Mouse (Mus musculus) CH12.LX (cell line): Measurements from ENCODE around the gene Wdr90. TPM values are rescaled to one million over a fixed set of nuclear protein-coding genes. Genes with fewer than 3 reads are reported as not detected.
A peak's percentile ranks its signal among the peaks of the same experiment; 100 is the strongest.

ENCODE experiments used
- DNase-seq: peaks from one replicate; pipeline ENCODE4 v3.0.0-alpha.2; 2013; ENCODE audit errors: extremely low read depth
- H3K27ac ChIP-seq: 2 replicates; pipeline ENCODE4 v1.5.1; 2012; ENCODE audit warnings: low read depth, mild to moderate bottlenecking, control low read depth, moderate library complexity; ENCODE audit not compliant: insufficient read depth
- H3K27me3 ChIP-seq: replicated peaks from 2 replicates; pipeline ENCODE3; 2012; ENCODE audit warnings: inconsistent platforms
- H3K36me3 ChIP-seq, 2 experiments: replicated peaks in 1 of 2; 2 replicates each; pipeline versions ENCODE3 to v1.6.1; 2012; ENCODE audit warnings: inconsistent platforms in 1 of 2, low read length in 1 of 2, mild to moderate bottlenecking in 1 of 2, mixed read lengths in 1 of 2, moderate library complexity in 1 of 2; ENCODE audit not compliant: control insufficient read depth in 1 of 2, insufficient read depth in 1 of 2
- H3K4me1 ChIP-seq, 2 experiments: 2 replicates each; pipeline ENCODE4 v1.6.1; 2012; ENCODE audit warnings: inconsistent platforms in 1 of 2, moderate library complexity in 1 of 2; ENCODE audit not compliant: insufficient read depth in 2 of 2, control insufficient read depth in 1 of 2
- H3K4me2 ChIP-seq: 2 replicates; pipeline ENCODE4 v1.6.1; 2012; ENCODE audit warnings: low read depth, mild to moderate bottlenecking, control low read depth; ENCODE audit not compliant: poor library complexity, insufficient read depth, severe bottlenecking
- H3K4me3 ChIP-seq, 3 experiments: fragments of 150-350 bp in 1 of 3; sonication (generic) in 1 of 3; replicated peaks in 1 of 3; 2 replicates each; pipeline versions ENCODE3 to v1.5.1; 2011 to 2012; ENCODE audit warnings: low read depth in 2 of 3, low read length in 2 of 3, mild to moderate bottlenecking in 2 of 3, moderate library complexity in 2 of 3, control low read depth in 1 of 3, improper control_type of control experiment in 1 of 3, inconsistent platforms in 1 of 3, mixed read lengths in 1 of 3; ENCODE audit not compliant: poor library complexity in 1 of 3
- H3K79me2 ChIP-seq: replicated peaks from 2 replicates; pipeline ENCODE4 v1.6.1; 2012; ENCODE audit warnings: mild to moderate bottlenecking, moderate library complexity; ENCODE audit not compliant: control insufficient read depth, poor library complexity, insufficient read depth, severe bottlenecking; ENCODE audit errors: extremely low read depth
- H3K9ac ChIP-seq: 2 replicates; pipeline ENCODE4 v1.6.1; 2012; ENCODE audit warnings: low read depth, mild to moderate bottlenecking, control low read depth, moderate library complexity; ENCODE audit not compliant: insufficient read depth
- H3K9me3 ChIP-seq: replicated peaks from 2 replicates; pipeline ENCODE3; 2012; ENCODE audit warnings: low read length, inconsistent platforms, mixed read lengths
- BHLHE40 ChIP-seq: IDR thresholded peaks from 2 replicates; pipeline ENCODE4 v1.6.1; 2011; ENCODE audit warnings: mild to moderate bottlenecking, low read depth, low read length, improper control_type of control experiment
- CHD2 ChIP-seq: IDR thresholded peaks from 2 replicates; pipeline ENCODE4 v1.6.1; 2011; ENCODE audit warnings: low read length, improper control_type of control experiment
- CTCF ChIP-seq, 2 experiments: IDR thresholded peaks in 1 of 2; conservative IDR thresholded peaks in 1 of 2; 2 replicates each; pipeline ENCODE4 v1.5.1; 2011 to 2012; ENCODE audit warnings: low read depth in 2 of 2, low read length in 2 of 2, improper control_type of control experiment in 1 of 2, inconsistent platforms in 1 of 2, mild to moderate bottlenecking in 1 of 2, moderate library complexity in 1 of 2
- E2F4 ChIP-seq: IDR thresholded peaks from 2 replicates; pipeline ENCODE4 v1.6.1; 2011; ENCODE audit warnings: low read depth, low read length, improper control_type of control experiment; ENCODE audit not compliant: insufficient replicate concordance
- ELF1 ChIP-seq: IDR thresholded peaks from 2 replicates; pipeline ENCODE4 v1.6.1; 2014; ENCODE audit warnings: low read depth, mild to moderate bottlenecking, inconsistent platforms, low read length, improper control_type of control experiment
- EP300 ChIP-seq: IDR thresholded peaks from 2 replicates; pipeline ENCODE4 v1.6.1; 2011; ENCODE audit warnings: low read length, improper control_type of control experiment
- ETS1 ChIP-seq: conservative IDR thresholded peaks from 2 replicates; pipeline ENCODE4 v1.6.1; 2012; ENCODE audit warnings: low read depth, mild to moderate bottlenecking, inconsistent platforms, low read length, improper control_type of control experiment, moderate library complexity
- GABPA ChIP-seq: IDR thresholded peaks from 2 replicates; pipeline ENCODE4 v1.6.1; 2012; ENCODE audit warnings: low read depth, low read length, improper control_type of control experiment, inconsistent platforms; ENCODE audit not compliant: insufficient replicate concordance
- HCFC1 ChIP-seq: IDR thresholded peaks from 2 replicates; pipeline ENCODE4 v1.6.1; 2012; ENCODE audit warnings: low read depth, mild to moderate bottlenecking, inconsistent platforms, low read length, improper control_type of control experiment
- IRF4 ChIP-seq: IDR thresholded peaks from 2 replicates; pipeline ENCODE4 v1.6.1; 2014; ENCODE audit warnings: low read depth, mild to moderate bottlenecking, inconsistent platforms, low read length, improper control_type of control experiment
- JUN ChIP-seq: IDR thresholded peaks from 2 replicates; pipeline ENCODE4 v1.6.1; 2011; ENCODE audit warnings: low read depth, mild to moderate bottlenecking, low read length, improper control_type of control experiment, moderate library complexity; ENCODE audit not compliant: insufficient read depth
- JUND ChIP-seq: conservative IDR thresholded peaks from 2 replicates; pipeline ENCODE4 v1.6.1; 2011; ENCODE audit warnings: low read depth, low read length, improper control_type of control experiment
- MAFK ChIP-seq: IDR thresholded peaks from 2 replicates; pipeline ENCODE4 v1.6.1; 2011; ENCODE audit warnings: low read length, improper control_type of control experiment; ENCODE audit not compliant: insufficient replicate concordance
- MAX ChIP-seq: IDR thresholded peaks from 2 replicates; pipeline ENCODE4 v1.6.1; 2011; ENCODE audit warnings: low read length, improper control_type of control experiment
- MAZ ChIP-seq: IDR thresholded peaks from 2 replicates; pipeline ENCODE4 v1.6.1; 2012; ENCODE audit warnings: low read depth, mild to moderate bottlenecking, inconsistent platforms, low read length, improper control_type of control experiment, moderate library complexity
- MEF2A ChIP-seq: IDR thresholded peaks from 2 replicates; pipeline ENCODE4 v1.6.1; 2014; ENCODE audit warnings: low read depth, mild to moderate bottlenecking, inconsistent platforms, low read length, improper control_type of control experiment, borderline replicate concordance
- MXI1 ChIP-seq: IDR thresholded peaks from 2 replicates; pipeline ENCODE4 v1.6.1; 2011; ENCODE audit warnings: mild to moderate bottlenecking, low read depth, low read length, improper control_type of control experiment
- MYC ChIP-seq: IDR thresholded peaks from 2 replicates; pipeline ENCODE4 v1.6.1; 2011; ENCODE audit warnings: low read depth, mild to moderate bottlenecking, improper control_type of control experiment, low read length
- NELFE ChIP-seq: IDR thresholded peaks from 2 replicates; pipeline ENCODE4 v1.6.1; 2011; ENCODE audit warnings: low read depth, low read length, improper control_type of control experiment
- NRF1 ChIP-seq: IDR thresholded peaks from 2 replicates; pipeline ENCODE4 v1.6.1; 2014; ENCODE audit warnings: low read depth, mild to moderate bottlenecking, inconsistent platforms, low read length, improper control_type of control experiment, moderate library complexity
- PAX5 ChIP-seq: IDR thresholded peaks from 2 replicates; pipeline ENCODE4 v1.6.1; 2012; ENCODE audit warnings: low read length, inconsistent platforms, mixed read lengths
- POLR2AphosphoS2 ChIP-seq: IDR thresholded peaks from 2 replicates; pipeline ENCODE4 v1.6.1; 2011; ENCODE audit warnings: low read depth, low read length, improper control_type of control experiment
- RAD21 ChIP-seq: IDR thresholded peaks from 2 replicates; pipeline ENCODE4 v1.6.1; 2011; ENCODE audit warnings: low read depth, mild to moderate bottlenecking, low read length, improper control_type of control experiment, moderate library complexity
- SIN3A ChIP-seq: IDR thresholded peaks from 2 replicates; pipeline ENCODE4 v1.6.1; 2012; ENCODE audit warnings: low read length, improper control_type of control experiment, inconsistent platforms
- SMC3 ChIP-seq: IDR thresholded peaks from 2 replicates; pipeline ENCODE4 v1.6.1; 2011; ENCODE audit warnings: low read depth, low read length, improper control_type of control experiment
- TCF12 ChIP-seq: IDR thresholded peaks from 2 replicates; pipeline ENCODE4 v1.6.1; 2014; ENCODE audit warnings: low read depth, mild to moderate bottlenecking, inconsistent platforms, low read length, improper control_type of control experiment
- UBTF ChIP-seq: IDR thresholded peaks from 2 replicates; pipeline ENCODE4 v1.6.1; 2012; ENCODE audit warnings: low read depth, mild to moderate bottlenecking, inconsistent platforms, low read length, improper control_type of control experiment, moderate library complexity
- USF1 ChIP-seq: IDR thresholded peaks from 2 replicates; pipeline ENCODE4 v1.6.1; 2014; ENCODE audit warnings: low read depth, mild to moderate bottlenecking, inconsistent platforms, low read length, improper control_type of control experiment
- USF2 ChIP-seq: conservative IDR thresholded peaks from 2 replicates; pipeline ENCODE4 v1.6.1; 2011; ENCODE audit warnings: low read depth, low read length, improper control_type of control experiment
- ZC3H11A ChIP-seq: IDR thresholded peaks from 2 replicates; pipeline ENCODE4 v1.6.1; 2012; ENCODE audit warnings: low read depth, mild to moderate bottlenecking, inconsistent platforms, low read length, improper control_type of control experiment
- dilution Hi-C: fragments of 300-500 bp; cut with MboI; formaldehyde crosslinking; loops from 2 replicates; pipeline ENCODE4 v1.14.3; 2020; ENCODE audit warnings: low sequenced_read_pairs; ENCODE audit not compliant: extremely low pct_unique_long_range_greater_than_20kb, extremely low pct_ligation_motif_present
- in situ Hi-C: fragments of 300-500 bp; cut with MboI; formaldehyde crosslinking; loops from 3 replicates; pipeline ENCODE4 v1.14.3; 2019; ENCODE audit warnings: low sequenced_read_pairs, low pct_ligation_motif_present, low pct_unique_long_range_greater_than_20kb, mixed read lengths
- polyA plus RNA-seq: library from polyadenylated mRNA; unstranded; fragments of >175 nt; gene quantifications from 2 replicates; pipeline ENCODE4 v1.2.1, GENCODE M21; 2012; ENCODE audit warnings: low read depth; ENCODE audit not compliant: insufficient read length
- total RNA-seq, 2 experiments: library from RNA; depleted of rRNA; stranded (reverse); fragments of 300-350 nt in 1 of 2; fragments of >200 nt in 1 of 2; gene quantifications; 2 replicates each; pipeline ENCODE4 v1.2.3; 2012 to 2014

Gene Wdr90
- total and polyA plus RNA-seq, 3 experiments: 16.0 to 38.0 (median 23.8) TPM

DNA sequence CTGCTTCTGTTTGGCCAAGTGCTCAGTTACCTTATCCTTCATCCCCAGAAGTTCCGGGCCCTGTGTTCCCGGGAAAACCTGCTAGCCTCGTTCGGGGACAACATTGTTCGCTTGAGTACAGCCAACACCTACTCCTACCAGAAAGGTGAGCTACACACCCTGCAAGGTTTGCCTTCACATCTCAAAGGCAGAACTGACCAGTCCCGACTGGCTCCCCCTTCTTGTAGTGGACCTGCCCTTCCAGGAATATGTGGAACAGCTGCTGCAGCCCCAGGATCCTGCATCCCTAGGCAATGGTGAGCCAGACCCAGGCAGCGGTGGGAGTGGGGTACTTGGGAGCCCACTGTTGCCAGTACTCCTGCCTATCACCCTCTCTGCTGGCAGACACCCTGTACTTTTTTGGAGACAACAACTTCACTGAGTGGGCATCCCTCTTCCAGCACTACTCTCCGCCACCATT is 31.7 kb downstream of the Wdr90 start:
- H3K27me3 ChIP-seq: no peaks in the 10 kb centered on the region
- H3K27ac ChIP-seq: no peak overlapping the region
- peaks cover 14% of the 10 kb centered on the region for H3K79me2 ChIP-seq
- in situ Hi-C loops: no loop called here
- dilution Hi-C loops: no loop called here
- peaks cover 24 to 61% of the 10 kb centered on the region in 2 experiments for H3K4me1 ChIP-seq
- no peaks in the 10 kb centered on the region for H3K9me3 ChIP-seq
- peaks cover 49 to 73% of the 10 kb centered on the region in 2 experiments for H3K36me3 ChIP-seq
- peak overlapping the region; percentile 30 for H3K4me2 ChIP-seq
- DNase-seq: no peak
- H3K4me3 ChIP-seq: peak overlapping the region; percentile 43 to 64 (median 49)
- TF ChIP-seq JUND (no peak), PAX5 (no peak), POLR2AphosphoS2 (0 out of 2 replicates have a peak, but pooled peaks have one; percentile 4), NELFE (no peak)
- no peak overlapping the region for H3K9ac ChIP-seq

DNA sequence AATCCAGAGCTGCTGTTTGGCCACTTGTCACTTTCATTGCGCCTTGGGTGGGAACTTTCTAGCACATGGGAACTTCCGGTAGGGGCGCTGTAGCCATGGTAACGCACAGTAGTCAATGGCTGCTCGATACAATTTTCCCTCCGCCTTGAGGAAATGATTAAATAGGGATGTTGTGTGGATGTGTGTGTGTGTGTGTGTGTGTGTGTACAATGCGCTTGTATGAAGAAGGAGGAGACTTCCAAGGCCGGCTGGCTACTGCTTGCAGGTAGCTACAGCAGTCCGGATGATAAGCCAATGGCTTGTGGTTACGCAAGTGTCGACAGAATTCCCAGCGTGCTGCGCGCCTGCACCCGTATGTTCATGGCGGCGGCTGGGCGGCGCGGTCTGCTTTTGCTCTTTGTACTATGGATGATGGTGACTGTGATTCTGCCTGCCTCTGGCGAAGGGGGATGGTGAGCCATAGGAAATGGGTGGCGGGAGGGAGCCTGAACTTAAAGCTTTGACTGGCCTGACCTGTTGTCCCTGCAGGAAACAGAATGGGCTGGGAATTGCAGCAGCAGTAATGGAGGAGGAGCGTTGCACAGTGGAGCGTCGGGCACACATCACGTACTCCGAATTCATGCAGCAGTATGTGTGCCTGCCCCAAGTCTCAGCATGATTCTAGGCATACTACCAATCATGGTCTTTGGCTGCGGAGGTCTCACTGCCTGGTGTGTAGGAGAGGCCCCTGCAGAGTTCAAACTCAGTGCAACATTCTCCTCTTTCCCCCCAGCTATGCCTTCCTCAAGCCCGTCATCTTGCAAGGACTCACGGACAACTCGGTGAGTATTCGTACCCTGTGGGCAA is 32.4 kb downstream of the Wdr90 start, which contains the start of gene Jmjd8:
Gene Jmjd8 (plus strand): TSS at position 156 of the 846 bp plus-strand sequence.
- no peaks in the 10 kb centered on the region for H3K27me3 ChIP-seq
- in situ Hi-C loops: no loop called here
- H3K4me1 ChIP-seq: peaks cover 26 to 61% of the 10 kb centered on the region in 2 experiments
- peak within 1 kb of the TSS; percentile 43 to 64 (median 49) for H3K4me3 ChIP-seq
- no peaks in the 10 kb centered on the region for H3K9me3 ChIP-seq
- peak within 1 kb of the TSS; percentile 30 for H3K4me2 ChIP-seq
- dilution Hi-C loops: no loop called here
- H3K36me3 ChIP-seq: peaks cover 49 to 70% of the 10 kb centered on the region in 2 experiments
- H3K9ac ChIP-seq: no peak within 1 kb of the TSS
- peak within 1 kb of the TSS; percentile 1; the same call in 1 of the 2 replicates for H3K27ac ChIP-seq
- peaks cover 14% of the 10 kb centered on the region for H3K79me2 ChIP-seq
- DNase-seq: peak; percentile 68
- TF ChIP-seq POLR2AphosphoS2 (peak; percentile 26; the same call in 1 of the 2 replicates), USF1 (no peak), HCFC1 (peak; percentile 54), JUN (no peak), MAFK (no peak), SIN3A (no peak; the same call in 1 of the 2 replicates), MYC (peak; percentile 42; the same call in 1 of the 2 replicates), SMC3 (no peak), ETS1 (no peak), BHLHE40 (no peak), ZC3H11A (no peak), USF2 (no peak), GABPA (no peak), IRF4 (no peak), JUND (no peak), TCF12 (no peak), E2F4 (no peak), NRF1 (0 out of 2 replicates have a peak, but pooled peaks have one; percentile 21), ELF1 (peak; percentile 62), UBTF (no peak), MXI1 (0 out of 2 replicates have a peak, but pooled peaks have one; percentile 51), PAX5 (no peak), RAD21 (no peak), MAZ (no peak), MEF2A (no peak), MAX (no peak), EP300 (no peak), CTCF (conservative IDR thresholded peaks at IDR 0.05 in 1 of 2, IDR thresholded peaks at IDR 0.05 in 1 of 2; ENCODE audit: low read depth in 2 of 2, low read length in 2 of 2) (peak in 1 of 2 experiments; percentile 43; a peak in 2 of 4 replicates), CHD2 (no peak), NELFE (0 out of 2 replicates have a peak, but pooled peaks have one; percentile 21)
